Mouse (Mus musculus): Measurements from ENCODE around the gene Ccdc62. TPM values are rescaled to one million over a fixed set of nuclear protein-coding genes. Genes with fewer than 3 reads are reported as not detected.

Gene Ccdc62
- total RNA-seq, 2 experiments from 2014 or later = 1.4 to 1.8 TPM

DNA sequence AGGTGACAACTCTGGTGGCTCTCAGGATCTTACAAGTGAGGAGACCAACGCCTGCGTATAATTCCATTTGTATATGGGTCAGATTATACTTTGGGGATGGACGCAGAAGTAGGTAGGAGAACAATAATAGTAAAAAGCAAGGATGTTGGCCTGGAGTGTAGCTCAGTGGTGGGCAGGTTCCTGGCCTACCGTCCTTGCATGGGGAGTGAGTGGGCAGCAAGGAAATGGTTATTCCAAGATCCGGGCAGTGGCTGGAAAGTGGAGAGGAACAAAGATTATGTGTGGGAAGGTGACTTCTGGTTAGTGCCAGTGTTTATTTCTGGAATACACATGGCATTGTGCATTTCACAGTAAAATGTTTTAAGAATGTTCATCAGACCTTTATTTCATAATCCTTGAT lies 5.5 kb downstream of the Ccdc62 start:
- DNase-seq = no peak

DNA sequence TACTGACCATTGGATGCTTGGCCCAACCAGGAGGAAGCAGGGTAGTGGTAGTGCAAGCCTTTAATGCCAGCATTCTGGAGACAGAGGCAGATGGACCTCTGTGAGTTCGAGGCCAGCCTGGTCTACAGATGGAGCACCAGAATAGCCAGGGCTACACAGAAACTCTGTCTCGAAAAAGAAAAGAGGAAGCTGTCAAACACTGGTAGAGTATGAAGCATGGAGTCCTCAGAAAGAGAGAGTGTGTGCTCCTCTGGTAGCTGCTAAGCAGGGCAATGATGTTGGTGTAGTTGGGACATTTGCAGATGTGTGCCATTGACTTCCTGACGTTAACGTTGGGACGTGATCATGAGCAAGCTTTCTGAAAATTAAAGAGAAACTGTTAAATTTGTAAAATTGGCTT lies 8.0 kb downstream of the Ccdc62 start:
- DNase-seq = no peak

DNA sequence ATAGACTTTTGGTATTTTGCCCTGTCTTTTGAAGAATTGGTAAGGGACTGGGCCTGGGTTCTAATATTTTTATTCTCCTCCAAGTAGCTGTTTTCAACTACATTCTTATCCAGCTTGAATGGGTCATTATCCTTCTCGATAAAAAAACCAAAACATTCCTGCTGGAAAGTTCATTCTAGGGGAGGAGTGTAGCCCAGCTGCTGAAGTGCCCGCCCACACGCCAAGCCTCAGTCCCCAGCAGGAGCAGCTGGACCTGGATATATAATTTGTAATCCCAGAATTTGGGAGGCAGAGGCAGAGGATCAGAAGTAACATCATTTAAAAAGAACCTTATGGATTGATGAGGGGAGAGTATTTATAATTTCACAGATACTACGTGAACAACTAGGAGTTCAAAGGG lies 16.1 kb downstream of the Ccdc62 start:
- no peak for DNase-seq

DNA sequence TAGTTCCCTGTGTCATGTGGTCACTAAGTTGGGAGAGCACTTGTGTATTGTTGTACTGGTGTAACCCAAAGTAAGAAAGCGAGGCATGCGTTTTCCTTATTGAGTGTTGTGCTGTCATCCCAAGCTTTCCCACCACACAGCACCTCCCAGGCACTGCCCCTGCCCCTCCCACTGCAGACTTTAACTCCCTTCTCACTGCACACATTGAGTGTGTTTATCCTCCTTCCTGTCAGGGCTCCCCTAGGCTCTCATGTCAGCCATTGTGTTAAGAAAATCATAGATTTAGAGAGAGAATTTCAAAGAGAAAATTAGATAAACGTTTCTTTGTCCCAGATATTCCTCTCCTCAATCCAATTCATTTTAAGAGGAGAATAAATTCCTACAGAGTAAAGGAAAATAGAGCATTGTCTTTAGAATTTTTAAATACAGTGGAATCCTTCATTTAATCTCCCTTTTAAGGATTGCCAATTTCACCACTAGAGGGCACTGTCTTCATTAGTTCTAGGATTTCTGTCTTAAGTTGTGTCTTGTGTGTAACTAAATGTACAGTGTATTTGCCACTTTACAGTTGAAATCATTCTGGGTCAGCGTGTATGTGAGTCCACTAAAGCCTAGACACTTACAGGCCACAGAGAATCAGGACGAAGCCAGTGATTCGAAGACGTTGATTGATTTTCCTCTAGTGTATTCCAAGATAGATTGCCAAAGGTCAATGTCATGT lies 16.7 kb downstream of the Ccdc62 start:
- no peak for DNase-seq

DNA sequence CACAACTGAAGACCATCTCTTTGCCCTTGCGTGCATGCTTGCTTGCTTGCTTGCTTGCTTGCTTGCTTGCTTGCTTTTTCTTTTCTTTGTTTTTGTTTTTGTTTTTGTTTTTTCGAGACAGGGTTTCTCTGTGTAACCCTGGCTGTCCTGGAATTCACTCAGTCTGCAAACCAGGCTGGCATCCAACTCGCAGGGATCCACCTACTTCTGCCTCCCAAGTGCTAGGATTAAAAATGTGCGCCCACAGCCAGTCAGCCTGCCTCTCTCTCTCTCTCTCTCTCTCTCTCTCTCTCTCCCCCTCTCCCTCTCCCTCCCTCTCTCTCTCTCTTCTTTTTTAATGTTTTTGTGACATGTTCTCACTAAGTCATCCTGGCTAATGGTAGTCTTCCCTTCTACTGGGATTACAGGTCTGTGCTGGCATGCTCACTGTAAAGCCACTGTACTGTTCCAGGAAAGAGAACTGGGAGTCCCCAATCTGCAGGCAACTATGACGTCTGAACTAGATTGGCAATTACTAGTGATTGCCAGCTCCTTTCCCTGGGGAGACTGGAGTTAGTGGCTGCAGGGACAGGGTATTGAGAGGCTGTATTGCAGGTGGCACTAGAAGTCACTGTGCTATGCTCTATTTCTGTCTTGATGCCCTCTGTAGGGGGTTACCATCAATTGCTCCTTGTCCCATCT lies 22.0 kb downstream of the Ccdc62 start:
- no peak for DNase-seq

DNA sequence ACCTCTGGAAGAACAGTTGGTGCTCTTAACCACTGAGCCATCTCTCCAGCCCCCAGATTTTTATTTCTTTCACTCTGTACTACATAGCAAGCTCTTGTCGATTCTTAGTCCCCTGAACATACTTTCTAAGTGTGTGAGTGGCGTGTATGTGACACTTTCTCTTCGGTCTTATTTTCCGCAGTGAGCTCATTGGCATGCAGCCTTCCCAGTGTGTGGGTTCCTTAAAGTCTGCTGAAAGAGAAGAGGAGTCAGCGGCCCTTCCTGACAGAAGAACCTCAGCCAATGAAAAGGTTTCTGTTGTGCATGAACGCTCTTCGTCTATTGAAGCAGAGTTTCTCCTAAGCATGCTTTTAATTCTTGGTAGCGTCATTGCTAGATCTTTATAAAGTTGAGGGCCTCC lies 26.7 kb downstream of the Ccdc62 start:
- DNase-seq = no peak

DNA sequence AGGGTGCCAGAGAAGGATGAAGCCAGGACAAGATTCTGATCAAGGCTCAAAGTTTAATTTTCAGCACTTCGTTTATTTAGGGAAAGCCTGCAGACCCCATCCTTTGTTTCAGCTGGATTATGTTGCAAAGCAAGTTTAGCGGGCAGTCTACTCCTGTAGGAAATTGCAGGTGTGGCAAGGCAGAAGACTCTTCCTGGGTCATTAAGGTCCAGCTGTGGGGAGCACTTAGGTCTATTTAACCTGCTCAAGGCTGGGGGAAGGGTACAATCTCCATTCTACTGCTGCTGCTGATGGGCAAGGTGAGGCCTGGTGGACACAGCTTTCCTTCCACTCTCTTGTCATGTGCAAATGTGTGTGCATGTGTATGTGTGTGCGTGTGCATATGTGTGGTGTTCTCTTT lies 28.5 kb downstream of the Ccdc62 start:
- DNase-seq = no peak

DNA sequence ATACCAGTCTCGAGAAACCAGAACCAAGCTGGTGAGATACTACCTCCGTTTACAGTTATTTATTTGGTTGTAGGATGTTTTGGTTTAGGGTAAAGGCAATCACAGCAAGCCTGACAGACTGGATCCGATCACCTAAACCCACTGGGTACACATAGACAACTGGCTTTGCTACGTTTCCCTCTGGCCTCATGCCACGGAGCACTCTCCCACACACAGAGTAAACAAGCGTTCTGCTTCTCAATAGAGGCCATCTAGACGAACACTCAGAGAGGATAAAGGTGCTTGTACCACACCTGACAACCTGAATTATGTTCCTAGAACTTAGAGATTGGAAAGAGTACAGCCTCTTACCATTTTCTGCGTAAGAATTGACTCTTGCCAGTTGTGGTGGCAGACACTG lies 29.6 kb downstream of the Ccdc62 start:
- no peak for DNase-seq

DNA sequence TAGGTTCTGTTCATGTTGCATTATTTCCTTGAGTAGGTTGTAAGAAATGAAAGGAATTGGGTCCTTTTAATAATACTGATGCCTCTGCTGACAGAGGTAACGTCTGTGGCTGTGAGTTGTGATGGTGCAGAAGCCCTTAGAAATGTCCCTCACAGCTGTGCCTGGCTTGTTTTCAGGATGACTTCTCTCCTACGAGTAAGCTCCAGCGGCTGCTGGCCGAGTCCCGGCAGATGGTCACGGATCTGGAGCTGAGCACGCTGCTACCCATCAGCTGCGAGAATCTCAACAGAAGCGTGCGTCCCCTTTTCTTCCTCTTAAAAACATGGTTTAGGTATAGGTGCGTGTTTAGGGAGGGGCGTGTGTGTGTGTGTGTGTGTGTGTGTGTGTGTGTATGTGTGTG lies 30.6 kb downstream of the Ccdc62 start:
- DNase-seq = no peak

DNA sequence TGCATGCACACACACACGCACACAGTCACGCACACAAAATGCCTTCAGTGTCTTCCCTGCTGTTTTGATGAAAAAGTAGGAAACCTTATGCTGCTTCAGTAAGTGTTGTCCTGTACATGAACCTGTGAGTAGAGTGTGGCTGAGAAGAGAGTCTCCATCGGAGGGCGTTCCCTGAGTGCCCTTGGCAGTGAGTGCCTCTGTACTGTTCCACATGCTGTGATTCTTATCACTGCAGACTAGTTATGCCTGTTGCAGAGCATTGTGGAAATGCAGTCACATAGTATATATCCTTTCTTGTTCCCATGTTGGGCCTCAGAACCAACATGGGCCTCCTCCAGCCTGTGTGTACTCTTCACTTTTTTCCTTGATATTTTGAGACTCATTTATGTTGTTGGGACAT lies 33.7 kb downstream of the Ccdc62 start:
- no peak for DNase-seq

DNA sequence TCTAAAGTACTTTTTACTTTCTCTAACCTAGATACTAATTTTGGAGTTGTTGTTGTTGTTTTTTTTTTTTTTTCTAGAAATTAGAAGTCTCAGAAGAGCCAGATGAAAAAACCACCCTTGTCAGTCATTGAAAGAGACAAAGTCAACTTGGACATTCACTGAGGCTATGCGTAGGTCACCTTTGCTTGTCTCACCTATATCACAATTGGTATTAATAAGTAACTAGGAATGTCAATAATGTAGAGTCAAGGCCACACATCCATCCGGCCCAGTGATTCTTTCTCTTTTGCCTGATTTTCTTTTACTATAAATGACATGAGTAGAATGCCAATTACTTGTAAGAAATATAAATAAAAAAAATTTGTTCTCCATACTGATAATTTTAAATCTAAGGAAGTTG lies 36.3 kb downstream of the Ccdc62 start:
- DNase-seq = no peak

DNA sequence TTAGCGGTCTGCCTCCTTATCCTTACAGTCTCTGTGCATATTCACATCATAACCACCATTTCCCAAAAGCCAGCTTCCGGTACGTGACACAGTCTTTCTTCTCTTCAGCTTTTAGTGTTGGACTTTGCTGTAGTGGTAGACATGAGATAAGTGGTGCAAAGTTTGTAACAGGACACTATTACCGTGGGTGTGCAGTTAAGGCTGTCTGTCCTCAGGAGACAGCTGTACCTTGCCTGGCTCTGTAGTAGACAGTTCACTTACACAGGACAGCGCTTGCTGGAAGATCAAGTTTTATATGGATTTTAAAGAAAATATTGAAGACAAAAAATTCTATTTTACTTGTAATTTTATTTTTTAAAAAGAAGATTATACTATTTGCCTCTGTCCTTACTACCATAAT lies 38.0 kb downstream of the Ccdc62 start:
- no peak for DNase-seq

DNA sequence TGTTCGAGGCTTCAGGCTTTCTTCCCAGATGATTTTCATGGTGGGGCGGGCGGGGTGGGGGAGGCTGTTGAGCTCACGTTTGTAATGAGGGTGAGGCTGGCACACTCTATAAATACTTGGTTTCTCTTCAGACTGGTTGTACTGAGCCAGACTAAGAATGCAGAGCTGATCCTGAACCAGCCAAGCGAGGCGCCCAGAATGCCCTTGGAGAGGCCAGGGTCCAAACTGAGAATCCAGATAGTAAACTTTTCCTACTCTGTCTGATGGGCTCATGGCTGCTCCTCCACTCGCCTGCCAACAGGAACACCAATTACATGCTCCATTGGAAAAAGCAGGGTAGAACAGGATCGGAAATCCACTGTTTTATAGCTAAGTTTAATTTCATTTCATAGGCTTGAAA lies 38.7 kb downstream of the Ccdc62 start:
- no peak for DNase-seq

DNA sequence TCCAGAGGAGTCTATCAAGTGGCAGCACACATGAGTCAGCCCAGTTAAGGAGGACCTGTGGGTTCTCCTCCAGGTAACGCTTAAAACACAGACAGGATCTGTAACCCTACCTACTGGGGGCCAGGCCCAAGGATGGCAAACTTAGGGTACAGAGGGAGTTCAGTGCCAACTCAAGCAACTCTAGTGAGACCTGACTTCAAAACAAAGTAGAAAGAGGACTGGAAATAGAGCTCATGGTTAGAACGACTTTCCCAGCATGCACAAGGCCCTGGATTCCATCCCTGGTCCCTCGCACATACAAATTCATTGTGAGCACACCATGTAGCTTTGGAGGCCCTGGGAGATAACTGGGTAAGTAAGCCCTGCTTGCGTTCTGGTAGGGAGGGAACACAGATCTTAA lies 40.1 kb downstream of the Ccdc62 start:
- no peak for DNase-seq

DNA sequence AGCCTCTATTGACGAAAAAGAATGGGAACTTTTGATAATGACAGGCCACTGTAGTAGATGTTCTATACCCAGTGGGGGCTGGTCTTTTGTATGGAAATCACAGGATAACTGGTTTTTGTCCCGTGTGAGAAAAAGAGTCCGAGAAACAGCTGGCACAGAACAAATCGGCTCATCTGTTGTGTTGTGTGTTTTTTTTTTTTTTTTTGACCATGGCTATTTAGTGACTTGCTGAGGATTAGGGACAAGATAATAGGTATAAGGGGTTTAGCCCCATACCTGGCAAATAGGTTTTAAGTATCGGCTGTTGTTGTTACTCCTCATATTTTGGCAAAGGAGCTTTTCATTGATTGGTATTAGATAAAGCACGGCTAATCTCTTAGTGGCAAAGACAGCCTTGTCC lies 42.0 kb downstream of the Ccdc62 start:
- no peak for DNase-seq

DNA sequence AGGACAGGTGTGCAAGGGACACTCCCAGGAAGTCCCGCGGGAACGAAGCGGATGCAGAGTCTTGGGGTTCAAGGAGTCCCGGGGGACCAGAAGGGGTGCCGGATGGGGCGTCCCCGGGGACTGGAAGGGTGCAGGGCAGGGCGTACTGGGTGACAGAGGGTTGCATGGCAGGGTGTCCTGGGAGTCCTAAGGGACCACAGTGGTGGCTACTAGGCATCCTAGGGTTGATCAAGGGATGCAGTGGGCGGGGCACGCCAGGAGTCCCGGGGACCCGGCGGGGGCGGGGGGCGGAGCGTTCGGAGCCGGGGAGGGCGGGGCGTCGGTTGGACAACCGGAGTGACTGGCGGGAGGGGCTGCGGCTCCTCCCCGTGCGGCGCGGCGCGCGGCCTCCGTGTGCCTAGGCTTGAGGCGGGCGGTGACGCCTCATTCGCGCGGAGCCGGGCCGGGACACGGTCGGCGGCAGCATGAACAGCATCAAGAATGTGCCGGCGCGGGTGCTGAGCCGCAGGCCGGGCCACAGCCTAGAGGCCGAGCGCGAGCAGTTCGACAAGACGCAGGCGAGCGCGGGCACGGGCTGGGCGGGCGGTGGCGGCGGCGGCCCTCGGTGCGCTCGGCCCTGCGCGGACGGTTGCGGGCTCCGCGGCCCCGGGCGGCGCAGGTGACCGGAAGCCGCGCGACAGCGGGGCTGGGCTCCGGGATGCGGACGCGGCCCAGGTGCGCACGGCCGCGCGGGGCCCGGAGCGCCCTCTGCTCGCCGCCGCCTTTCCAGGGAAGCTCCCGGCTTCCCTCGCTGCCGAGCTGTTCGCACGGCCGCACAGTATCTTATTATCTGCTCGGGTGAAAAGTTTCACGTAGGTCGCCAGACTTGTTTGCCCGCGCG lies 43.1 kb downstream of the Ccdc62 start, which contains the start of gene Hip1r:
Hip1r (plus strand) TSS at position 330 of the 880 bp plus-strand sequence.
- DNase-seq = peak; percentile 81

DNA sequence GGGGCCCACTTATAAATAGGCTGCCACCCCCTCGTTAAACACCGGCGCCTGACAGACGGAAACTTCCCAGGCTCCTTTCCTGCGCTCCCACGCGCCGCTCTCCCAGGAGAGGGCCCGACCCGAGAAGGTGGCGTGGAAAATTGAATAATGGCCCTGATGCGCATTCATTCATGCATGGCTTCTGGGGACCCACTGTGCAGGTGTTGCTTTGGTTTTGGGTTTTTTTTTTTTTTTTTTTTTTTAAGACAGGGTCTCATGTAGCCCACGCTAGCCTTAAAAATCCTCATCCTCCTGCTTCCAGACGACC lies 43.7 kb downstream of the Ccdc62 start:
- no peak for DNase-seq

DNA sequence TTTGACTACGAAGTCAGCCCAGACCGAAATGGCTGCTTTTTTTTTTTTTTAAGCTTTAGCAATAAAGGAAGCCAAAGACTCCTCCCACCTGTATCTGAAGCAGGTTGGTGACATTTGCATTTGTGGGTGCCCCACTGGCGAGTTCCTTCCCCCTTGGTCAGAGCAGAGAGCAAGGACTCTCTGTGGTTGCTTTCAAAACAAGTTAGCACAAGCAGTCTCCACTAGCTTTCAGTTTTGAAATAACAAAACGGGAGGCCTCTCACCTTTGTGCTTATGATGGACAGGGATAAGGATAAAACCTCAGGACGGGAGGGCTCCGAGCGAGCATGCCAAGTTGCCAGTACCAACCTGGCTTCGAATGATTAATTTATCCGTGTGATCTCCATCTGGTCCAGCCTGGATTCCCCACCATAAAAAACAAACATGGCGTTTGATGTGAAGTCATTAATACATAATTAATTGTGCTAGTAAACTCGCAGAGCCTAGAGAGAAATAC lies 44.2 kb downstream of the Ccdc62 start:
- DNase-seq = no peak

DNA sequence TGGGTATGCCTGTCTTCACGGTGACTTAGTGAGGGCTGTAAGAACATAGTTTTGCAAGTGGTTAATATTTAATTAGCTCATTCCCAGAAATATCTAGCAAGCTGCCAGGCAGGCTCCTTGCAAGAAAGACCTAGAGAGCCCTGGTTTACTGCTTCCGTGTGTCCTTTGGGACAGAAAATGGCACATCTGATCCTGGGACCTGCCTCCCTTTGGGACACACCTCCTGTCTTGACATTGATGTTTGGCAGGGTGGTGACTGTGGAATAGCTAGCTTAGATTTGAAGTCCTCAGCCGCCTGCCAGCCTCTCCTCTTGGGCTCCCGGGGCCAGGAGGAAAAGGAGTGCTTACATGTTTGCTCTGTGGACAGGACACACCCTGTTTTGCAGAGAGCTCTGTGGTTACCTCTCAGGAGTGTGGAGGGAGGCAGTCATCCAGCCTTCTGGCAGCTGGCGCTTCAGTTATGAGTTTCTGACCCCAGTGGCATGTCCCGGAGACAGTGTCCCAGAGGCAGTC lies 45.2 kb downstream of the Ccdc62 start:
- DNase-seq = no peak

DNA sequence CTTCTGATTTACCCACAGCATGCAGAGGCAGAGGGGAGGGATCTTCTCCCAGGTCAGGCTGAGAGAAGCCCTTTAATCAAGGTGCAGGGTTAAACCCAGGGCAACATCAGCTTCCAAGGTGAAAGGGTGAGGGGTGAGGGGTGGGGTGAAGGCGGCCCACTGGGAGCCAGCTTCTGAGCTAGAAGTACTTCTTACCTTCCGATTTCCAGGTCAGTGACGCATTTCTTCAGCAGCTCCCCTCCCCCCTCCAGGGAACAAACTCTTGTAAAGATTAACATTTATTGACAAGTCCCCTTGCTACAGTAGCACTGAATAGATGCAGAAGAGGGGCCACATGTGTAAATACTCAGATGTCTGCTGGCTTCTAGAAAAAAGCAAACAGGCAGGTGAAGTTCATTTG lies 46.8 kb downstream of the Ccdc62 start:
- DNase-seq = no peak

DNA sequence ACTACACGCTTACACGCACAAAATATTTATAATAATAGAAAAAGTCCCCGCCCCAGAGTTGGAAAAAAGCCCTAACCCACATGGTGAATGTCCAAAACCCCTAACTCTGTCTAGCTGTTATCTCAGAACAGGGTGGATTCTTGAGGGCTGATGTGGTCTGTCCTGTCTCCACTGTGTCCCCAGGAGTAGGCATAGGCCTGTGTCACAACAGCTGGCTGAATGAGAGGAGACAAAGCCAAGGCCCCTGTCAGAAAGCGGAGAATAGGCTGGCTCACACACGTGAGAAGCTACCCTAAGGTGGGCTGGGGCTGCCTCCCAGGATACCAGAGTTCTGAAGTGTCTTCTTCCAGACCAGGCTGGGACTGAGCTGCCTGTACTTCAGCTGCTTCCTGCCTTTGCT lies 47.7 kb downstream of the Ccdc62 start:
- DNase-seq = no peak

DNA sequence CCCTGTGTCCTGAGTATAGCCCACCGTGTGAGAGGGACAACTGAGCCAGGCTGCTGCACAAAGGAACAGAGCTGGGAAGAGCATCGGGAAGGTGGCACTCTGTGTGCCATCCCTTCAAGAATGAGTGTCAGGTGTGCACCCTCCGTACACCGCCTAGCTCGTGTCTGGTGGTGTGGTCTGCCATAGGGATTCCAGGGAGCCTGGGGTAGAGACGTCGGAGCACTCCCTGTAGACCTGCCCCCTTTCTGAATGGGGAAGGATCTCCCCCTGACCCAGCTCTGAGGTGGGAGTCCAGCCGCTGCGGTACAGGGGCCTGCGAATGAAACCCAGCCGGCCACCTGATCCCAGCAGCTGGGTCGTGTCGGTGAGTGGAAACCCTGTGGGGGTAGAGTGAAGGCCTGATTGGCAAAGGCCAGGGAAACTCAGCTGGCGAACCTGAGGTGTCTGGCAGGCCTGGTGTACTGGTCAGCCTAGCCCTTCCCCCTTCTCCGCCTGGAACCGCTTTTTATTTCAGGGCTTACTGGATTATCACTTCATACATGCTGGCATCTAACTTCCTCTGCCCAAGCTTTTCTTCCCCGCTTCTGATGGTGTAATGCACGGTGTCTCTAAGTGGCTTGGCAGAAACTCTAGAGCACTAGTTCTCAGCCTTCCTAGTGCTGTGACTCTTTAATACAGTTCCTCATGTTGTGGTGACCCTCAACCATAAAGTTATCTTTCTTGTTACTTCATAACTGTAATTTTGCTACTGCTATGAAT lies 48.9 kb downstream of the Ccdc62 start:
- DNase-seq = peak; percentile 55
